Mouse (Mus musculus) v-Abl transformed pro-B cells (cell line): ENCODE data around the gene Fam213a.

Experiments
- in situ Hi-C, 2 experiments: fragments of 400-800 bp; cut with MboI; formaldehyde crosslinking; loops; one replicate each; pipeline ENCODE4 v1.15.1; 2025; ENCODE audit not compliant: unreplicated experiment in 2 of 2

Gene Fam213a

DNA sequence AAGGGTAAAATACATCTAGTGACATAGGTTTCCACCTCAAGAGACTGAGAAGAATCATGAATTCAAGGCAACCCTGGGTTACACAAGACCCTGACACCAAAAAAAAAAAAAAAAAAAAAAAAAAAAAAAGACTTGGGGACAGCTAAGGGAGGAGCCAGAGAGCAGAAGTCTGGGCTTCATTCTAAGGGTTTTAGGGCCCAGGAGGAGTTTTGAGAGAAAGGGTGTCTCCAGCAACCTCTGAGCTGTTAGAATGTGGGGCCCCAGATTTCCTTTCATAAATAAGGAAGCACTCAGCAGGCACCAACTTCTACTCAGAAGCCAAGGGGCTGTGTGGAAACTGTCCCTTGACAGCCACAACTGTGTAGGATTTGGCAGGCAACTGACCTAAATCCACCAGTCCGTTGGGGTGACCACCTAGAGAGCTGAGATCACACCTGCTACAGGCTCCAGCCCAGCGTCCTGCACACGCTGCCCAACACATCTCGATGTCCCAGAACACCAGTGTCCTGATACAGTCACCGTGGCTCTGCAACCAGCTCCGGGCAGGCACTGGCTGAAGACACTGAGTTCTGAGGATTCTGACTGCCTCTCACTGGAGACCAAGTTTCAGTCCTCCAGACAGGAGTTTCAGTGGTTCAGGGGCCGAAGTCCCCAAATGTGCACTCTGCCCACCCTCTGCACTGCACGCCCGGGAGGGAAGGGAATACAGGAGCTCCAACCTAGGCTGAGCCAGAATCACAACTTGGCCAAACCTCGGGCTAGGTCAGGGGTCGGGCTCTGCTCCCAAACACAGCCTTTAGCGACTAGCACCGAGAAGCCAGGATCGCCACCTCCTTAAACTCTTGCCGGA is 47.9 kb downstream of the Fam213a start:
- in situ Hi-C loops = no loop called here

DNA sequence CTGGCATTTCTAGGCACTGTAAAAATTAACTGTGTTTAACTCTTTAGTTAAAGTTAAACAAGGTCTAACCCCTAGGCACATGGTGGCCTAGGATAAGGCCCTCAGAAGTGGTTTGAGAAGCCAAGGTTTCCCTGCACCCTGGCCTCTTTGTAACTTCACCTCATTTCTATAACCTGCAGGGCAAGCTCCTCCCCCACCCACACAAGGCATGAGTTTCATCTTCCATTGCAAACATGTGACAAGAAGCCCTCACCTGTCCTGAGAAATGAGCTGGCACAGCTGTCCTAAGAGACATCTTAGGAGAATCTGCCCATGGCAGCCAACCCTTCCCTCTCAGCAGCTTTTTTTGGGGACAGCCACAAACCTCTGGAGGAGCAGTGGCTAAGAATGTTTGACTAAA is 48.7 kb downstream of the Fam213a start:
- in situ Hi-C loops = no loop called here

DNA sequence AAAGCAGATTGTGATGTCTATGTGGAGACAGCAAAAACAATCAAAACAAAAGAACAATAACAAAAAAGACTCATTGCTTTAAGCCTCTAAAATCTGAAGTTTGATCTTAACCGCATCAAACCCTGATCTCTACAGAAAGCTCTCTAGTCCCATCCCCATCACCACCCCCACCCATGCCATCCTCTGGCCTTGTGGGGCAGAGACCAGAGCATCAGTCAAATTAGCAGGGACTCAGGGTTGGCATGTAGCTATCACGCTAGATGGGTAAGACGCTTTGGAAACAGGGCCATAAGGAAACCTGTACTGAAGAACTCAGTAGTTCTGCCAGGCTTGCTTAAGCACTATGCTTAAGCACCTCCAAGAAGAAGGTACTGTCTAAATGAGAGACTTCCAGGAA is 49.4 kb downstream of the Fam213a start:
- in situ Hi-C loops = no loop called here

DNA sequence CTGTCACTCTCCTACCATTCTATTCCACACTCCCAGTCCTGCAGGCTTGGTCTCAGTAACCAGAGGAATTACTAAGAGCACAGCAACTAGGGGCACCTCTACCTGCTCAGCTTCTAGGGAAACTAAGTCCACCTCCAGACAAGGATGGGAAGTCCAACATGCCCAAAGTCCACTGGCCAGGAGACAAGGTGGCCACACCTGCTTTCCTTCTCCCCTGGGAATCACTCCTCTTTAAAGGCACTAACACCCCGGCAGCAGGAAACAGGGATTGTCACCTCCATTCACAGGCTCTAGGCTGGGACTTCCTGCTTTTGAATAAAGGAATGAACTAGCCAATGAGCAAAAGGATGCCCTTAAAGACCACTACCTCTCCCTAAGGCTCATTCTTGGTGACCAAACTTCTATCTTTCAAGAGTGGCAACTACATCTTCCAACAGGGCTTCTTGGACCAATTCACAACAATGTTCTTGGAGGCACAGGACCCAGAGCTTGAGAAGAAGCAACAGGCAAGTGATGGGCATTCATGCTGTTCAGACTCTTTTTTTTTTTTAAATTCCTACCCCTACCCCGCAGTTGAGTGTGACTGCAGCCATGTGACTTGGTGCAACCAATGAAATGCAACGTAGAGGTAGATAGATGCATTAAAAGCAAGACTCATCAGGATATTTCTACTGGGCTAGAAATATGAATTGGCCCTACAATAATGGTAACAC is 49.9 kb downstream of the Fam213a start:
- in situ Hi-C loops = no loop called here

DNA sequence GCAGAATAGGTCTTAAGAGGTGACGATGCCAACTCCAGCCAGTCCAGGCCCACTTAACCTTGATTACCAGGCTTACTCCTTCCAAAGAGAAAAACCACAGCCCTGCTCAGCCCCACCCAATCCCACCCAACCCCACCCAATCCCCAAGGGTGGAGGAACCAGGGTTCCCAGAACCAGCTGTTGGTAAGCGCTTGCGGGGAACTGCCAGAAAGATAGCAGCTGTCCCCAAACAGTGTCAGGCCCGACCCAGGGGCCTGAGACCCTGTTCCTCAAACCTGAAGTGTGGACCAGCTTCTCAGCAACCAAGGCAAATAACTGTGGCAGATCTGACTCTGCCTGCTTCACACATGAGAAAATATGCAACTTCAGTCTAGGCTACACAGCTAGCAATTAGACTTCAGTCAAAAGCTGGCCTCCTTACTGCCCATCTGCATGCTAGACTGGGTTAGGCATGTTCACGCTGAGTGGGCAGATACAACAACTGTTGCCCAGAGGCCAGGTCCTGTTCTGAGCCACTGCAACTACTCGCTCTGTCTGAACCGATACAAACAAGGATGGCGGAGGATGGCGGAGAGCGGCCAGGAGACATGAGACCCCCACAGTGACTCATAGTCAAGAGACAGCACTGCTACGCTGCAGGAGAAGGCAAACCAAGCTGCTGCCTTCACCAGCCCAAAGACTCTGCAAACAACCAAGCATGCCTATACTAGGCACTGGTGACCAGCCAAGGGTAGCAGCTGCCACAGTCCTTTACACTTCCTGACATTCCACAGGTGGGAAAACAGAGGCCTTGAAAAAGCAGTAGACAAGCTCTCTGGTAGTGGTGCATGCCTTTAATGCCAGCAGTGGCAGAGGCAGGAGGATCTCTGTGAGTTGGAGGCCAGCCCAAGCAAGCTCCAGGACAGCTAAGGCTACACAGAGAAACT is 51.0 kb downstream of the Fam213a start:
- in situ Hi-C loops = no loop called here

DNA sequence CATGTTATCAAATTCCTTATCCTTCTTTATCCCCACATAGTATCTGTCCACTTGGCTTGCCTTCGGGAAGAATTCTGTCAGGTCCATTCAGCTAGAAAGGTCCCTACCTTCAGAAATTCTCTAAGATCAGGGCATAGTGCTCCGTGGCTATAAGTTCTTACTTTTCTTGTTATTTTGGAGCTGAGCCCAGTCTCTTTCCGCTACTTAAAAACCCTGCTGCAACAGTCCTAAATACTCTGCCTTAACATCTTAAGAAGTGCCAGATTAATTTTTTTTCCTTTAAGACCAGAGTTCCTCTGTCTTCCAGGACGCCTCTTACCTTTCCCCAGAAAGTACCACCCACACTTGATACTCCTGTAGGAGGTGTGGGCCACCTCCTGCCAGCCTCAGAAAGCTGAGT is 53.4 kb downstream of the Fam213a start:
- in situ Hi-C loops = no loop called here

DNA sequence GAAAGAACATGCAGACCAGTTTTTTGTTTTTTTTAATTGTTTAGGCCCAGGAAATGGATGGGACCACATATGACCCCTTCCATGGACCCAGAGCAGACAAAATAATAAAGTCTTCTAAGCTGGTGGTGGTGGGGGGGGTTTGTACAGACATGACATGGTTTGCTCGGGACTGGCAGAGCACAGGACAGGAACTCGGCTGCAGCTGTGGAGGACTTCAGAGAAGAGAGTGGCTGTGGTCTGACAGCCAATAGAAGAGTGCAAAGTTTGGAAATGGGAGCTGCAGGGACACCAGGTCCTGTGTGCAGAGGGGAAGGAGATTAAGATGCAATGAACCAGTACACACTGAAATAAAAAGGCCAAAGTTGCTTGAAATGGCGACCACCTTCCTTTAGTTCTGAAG is 54.0 kb downstream of the Fam213a start:
- in situ Hi-C loops = no loop called here

DNA sequence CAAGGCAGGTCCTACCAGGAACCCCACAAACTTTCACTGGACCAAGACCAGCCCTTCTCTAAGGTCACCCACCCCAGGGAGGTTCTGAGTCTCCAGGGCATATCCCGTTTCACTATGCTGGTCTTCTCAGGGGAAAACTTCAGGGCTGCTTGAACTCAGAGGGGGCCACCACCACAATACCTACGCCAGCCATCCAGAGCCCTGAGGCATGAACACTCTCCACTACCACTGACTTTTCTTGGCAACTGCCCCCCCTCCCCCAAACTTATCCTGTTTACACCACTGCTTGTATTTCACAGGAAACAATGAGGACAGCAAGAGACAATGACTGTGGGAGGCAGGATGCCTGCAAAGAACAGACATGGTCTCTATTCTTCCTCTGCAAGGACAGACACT is 54.6 kb downstream of the Fam213a start:
- in situ Hi-C loops = no loop called here

DNA sequence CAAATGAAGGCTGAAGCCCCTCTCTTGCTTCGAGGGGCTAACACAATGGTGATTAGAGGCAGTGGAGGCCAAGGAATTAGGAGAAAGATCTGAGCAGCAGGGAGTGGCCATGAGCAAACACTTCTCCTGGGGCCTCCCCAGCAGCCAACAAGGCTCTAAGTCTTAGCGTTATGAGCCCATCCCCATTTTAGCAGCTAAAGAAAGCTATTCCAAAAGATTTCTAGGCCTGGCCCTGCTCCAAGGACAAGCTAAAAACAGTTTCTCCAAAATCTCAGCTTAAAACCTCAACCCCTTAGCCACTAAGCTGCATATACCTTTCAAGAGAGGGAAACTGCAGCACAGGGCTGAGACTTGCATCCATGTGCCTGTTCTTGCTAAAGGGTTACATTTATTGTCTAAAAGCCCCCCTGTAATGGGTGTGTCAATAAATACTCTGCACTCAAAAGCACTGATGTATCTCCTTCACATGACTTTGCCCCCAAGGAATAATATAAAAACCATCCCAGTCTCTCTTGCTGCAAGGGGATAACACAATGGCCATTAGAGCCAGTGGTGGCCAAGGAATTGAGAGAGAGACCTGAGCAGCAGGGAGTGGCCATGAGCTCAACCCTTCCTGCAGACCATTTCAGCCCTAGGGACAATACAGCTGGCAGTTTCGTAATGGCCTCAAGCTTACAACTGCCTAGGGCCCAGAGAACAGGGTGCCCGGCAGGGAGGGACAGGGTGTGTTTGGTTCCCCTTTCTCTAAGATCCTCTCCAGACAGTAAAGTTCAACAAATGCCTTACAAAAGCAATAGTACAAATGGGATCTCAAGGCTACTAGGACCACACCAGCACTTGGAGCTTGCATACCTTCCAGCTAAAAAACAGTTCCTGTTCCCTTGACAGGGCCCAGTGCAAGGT is 55.3 kb downstream of the Fam213a start:
- in situ Hi-C loops = no loop called here

DNA sequence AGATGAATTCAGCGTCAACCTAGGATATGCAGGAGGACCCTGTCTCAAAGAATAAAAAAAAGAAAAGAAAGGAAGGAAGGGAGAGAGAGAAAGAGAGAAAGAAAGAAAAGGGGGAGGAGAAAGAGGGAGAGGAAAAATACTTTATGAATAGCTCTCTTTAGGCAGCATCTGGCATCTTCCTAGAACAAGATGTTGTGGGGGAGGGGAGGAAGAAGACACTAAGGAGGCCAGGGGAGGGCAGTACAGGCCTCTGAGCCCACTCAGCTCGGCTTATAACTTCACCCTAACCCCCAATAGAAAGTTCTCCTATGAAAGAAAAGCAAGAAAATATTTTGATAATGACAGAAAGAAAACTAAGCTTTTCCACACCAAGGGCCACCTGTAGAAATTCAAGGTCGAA is 56.0 kb downstream of the Fam213a start:
- in situ Hi-C loops = no loop called here

DNA sequence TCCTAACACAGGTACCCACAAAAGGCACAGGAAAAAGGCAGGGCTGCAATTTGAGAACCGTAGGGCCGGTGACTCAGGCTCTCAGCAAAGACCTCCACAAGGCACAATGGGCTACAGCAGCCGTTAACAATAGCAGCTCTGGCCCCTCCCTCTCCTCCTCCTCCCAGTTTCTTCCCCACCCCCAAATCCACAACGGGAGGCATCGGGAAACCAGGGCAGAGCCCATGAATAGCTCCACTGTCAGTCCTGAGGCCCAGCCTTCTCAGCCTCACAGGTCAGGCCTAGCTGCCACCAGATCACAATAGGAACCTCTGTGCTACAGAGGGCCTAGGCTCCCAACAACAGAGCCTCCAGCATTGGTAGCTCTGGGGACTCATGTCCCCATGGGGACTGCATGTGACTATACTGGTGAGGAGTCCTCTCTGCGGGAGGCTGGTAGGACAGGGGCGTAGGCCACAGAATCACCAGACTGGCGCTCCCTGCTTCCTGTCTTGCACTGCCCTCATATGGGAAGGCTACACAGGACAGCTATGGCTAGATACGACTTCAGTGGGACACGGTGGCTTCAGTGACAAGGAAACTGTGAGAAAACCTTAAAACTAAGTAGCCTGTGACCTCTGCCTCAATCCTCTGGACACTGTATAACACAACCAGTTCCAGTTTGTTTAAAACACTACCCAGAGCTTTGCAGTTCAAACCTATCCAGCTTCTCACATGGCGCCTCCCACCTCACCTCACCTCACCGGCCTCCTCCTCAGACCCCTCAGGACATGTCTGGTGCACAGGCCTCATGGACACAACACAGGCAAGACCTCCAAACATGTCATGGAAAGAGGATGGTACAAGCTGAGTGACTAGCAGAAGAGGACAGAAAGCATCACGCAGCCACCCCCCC is 57.1 kb downstream of the Fam213a start:
- in situ Hi-C loops = no loop called here

DNA sequence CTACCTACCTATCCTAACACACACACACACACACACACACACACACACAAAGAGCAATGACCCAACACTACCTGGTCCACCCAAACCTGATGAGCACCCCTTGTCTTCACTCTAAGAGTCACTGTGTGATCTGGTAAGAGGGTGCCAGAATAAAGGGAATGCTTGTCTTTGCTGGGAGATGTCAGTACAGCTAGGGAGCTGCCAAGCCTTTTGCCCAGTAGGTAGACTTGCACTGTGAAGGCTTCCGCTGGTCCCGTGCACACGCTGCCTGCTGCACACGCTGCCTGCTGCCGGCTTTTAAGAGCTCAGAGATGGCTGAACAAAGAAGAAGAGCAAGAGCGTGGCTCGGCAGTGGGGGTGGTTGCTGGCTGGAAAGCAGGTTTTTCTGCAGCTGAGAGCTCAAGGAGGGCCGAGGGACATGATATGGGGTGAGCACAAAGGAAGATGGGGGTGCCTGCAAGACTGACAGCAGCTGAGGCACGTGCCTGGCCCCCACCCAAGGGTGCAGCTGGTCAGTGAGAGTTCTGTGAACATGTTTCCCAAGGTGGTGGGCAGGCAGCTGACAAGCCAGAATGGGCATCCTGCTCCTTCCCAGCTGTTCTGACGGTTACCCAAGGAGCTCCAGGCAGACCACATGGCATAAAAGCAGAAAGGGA is 57.9 kb downstream of the Fam213a start:
- in situ Hi-C loops = no loop called here

DNA sequence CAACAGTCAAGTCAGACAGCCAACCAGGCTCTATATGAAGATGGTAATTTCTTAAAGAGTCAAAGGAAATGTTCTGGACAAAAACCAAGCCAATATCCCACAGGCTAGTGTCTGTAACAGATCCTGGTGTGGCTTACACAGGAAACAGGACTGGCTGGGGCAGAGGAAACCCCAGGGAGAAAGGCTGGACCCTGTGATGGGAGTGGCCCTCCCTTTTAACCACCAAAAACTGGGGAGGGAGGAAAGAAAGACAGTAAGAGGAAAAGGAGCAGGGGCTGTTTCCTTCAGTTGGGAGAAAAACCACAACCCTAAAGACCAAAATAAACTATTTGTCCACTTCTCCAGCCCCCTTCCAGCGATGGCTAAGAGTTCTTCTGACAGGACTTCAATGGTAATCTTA is 58.4 kb downstream of the Fam213a start:
- in situ Hi-C loops = no loop called here

DNA sequence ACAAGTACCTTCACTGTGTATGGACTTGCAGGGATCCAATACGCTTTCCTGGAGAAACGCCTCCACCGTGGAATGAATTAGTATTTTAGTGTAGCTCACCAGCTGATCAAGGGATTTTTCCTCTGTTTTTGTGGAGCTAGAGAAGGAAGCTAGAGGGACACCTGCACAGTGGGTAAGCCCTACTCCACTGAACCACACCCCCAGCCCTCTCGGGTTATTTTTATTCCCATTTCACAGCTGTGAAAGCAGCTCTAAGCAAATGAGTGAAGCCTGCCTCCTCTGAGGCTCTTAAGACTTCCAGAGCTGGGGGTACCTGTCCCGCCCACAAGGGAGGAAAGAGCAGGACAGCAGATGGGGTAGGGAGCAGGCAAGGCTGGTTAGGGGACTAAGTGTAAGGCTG is 60.2 kb downstream of the Fam213a start:
- in situ Hi-C loops = no loop called here

DNA sequence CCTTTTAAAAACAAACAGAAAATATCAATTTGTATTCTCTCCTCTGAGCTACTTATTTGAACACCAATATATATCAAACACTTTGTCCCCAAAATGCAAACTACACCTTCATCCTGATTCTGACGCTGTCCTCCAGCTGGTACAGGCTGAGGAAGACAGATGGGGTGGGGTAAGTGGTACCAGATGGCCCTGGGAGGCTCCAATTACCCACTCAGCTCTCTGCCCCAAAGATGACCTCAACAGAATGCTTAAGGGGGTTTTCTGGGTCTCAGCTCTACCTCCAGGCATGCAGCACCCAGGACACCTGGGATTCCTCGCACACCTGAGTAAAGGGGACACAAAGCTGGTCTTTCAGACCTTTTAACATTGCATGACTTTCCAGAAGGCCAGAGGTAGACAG is 60.9 kb downstream of the Fam213a start:
- in situ Hi-C loops = no loop called here

DNA sequence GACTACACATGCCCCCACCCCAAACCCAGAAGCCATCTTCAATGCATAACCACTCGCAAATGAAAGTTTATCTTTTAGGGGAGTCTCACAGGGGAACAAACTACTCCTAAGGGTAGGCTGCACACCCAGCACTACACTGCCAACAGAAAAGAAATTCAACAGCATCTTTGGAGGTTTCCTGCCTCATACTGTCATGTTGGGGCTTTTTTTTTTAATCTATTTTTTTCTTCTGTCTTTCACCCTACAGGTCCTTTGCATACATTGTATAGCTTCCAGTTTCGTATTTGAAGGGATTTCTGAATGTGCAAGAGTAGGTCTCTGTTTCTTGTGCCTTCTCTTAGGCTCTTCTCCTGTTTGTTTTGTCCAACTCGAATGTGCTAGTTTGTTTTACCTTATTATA is 61.3 kb downstream of the Fam213a start:
- in situ Hi-C loops = no loop called here

DNA sequence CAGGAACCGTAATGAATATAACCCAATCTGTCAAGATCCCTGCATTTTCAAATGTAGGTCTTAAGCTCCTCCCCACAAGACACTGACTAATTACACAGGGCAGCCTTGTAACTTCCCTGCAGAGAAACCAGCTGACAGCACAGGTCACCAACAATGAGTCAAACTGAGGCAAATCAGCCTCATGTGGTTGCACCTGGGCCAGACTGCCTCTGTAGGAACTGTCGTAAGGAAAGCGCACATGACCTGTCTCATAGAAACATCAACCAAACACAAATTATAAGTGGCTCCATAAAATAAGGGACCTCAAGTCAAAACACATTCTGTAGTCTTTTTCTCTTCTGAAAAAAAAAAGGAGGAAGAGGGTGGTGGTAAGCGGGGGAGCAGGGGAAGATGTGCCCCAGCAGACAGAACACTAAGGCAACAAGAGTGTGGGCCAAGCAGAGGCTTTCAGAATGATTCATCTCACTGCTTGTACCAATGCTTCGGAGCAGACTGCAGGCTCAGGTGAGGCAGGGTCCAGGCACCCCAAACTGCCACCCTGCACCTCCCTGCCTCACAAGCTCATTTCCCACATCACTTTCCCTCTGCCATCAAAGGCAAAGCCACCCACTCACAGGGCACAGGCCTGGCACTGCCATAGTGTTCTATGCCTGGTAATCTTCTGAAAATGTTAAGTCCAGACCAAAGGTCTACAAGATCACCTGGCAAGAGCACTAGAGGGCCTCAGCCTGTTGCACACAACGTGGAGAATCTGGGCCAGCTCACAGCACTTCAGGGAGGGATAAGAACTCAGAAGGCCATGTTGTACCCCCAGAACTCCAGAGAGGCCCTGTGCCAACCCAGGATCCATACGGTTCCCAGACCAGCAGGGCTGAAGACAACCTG is 63.6 kb downstream of the Fam213a start:
- in situ Hi-C loops = no loop called here

DNA sequence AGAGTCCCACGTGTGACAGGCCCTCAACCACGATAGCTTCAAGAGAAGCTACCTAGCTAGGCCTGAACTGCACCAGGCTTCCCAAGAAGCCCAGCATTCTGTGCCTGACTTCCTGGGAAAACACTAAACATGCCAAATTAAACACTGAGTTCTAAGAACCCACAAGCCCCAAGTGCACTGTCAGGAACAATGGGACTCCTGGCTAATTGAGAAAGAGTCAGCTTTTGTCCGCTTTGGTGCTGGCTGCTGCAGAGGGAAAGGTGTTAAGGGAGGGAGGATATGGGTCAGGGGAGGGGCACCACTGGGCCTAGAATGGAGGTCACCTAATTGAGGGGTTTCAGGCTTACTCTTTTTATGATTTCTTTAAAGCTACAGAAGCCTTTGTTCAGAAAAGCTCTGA is 64.5 kb downstream of the Fam213a start:
- in situ Hi-C loops = no loop called here
